Mouse (Mus musculus) cortical plate, adult 2 months (tissue): ENCODE measurements around the gene Mmp17. TPM values are rescaled to one million over a fixed set of nuclear protein-coding genes. Genes with fewer than 3 reads are reported as not detected.

Source experiments
- H3K27ac ChIP-seq: fragments of 200-500 bp; 2 replicates; pipeline ENCODE4 v1.5.1; 2012; ENCODE audit warnings: low read length, control low read depth, inconsistent platforms; ENCODE audit not compliant: insufficient read depth
- H3K4me1 ChIP-seq: fragments of 200-500 bp; 2 replicates; pipeline ENCODE4 v1.6.1; 2011; ENCODE audit warnings: low read length; ENCODE audit not compliant: control insufficient read depth, insufficient read depth
- H3K4me3 ChIP-seq: fragments of 200-500 bp; 2 replicates; pipeline ENCODE4 v1.5.1; 2011; ENCODE audit warnings: mild to moderate bottlenecking, low read length, control low read depth; ENCODE audit not compliant: insufficient read depth
- CTCF ChIP-seq: fragments of 200-500 bp; IDR thresholded peaks from 2 replicates; pipeline ENCODE4 v1.5.1; 2011; ENCODE audit warnings: mild to moderate bottlenecking, control low read depth, low read length; ENCODE audit not compliant: insufficient read depth; ENCODE audit errors: extremely low read depth
- POLR2A ChIP-seq: fragments of 200-500 bp; IDR thresholded peaks from 2 replicates; pipeline ENCODE4 v1.6.1; 2011; ENCODE audit warnings: mild to moderate bottlenecking, low read length, control low read depth; ENCODE audit not compliant: insufficient read depth; ENCODE audit errors: extremely low read depth
- polyA plus RNA-seq: library from polyadenylated mRNA; depleted of rRNA; stranded (reverse); fragments of >200 nt; gene quantifications from 2 replicates; pipeline ENCODE4 v1.2.3, GENCODE M21; 2012

Mmp17 gene
- polyA plus RNA-seq, 1 experiment = 83.9 TPM

- H3K4me3 ChIP-seq = no peak overlapping the region
- TF ChIP-seq CTCF (no peak), POLR2A (no peak)
- no peaks in the 10 kb centered on the region; the same call in 1 of the 2 replicates for H3K4me1 ChIP-seq
- peak overlapping the region; percentile 48; the same call in 1 of the 2 replicates for H3K27ac ChIP-seq
Measured at GRCm38 (mm10) chr5:129558591-129558990, 25.4 kb upstream of the Mmp17 start.

- TF ChIP-seq CTCF = no peak
- TF ChIP-seq POLR2A = no peak
- H3K4me1 ChIP-seq = no peaks in the 10 kb centered on the region; the same call in 1 of the 2 replicates
- H3K4me3 ChIP-seq = no peak overlapping the region
- peak overlapping the region; percentile 64 for H3K27ac ChIP-seq
Measured at GRCm38 (mm10) chr5:129559283-129559682, 24.7 kb upstream of the Mmp17 start.

GRCm38 (mm10) chr5:129562342-129562741, 21.6 kb upstream of the Mmp17 start:
- H3K4me3 ChIP-seq = no peak overlapping the region
- TF ChIP-seq POLR2A (no peak), CTCF (no peak)
- H3K4me1 ChIP-seq = no peaks in the 10 kb centered on the region; the same call in 1 of the 2 replicates
- no peak overlapping the region for H3K27ac ChIP-seq

GRCm38 (mm10) chr5:129568596-129568995, 15.4 kb upstream of the Mmp17 start:
- peaks cover 4% of the 10 kb centered on the region for H3K4me1 ChIP-seq
- no peak overlapping the region for H3K27ac ChIP-seq
- no peak overlapping the region for H3K4me3 ChIP-seq
- no peak for TF ChIP-seq POLR2A
- TF ChIP-seq CTCF = no peak

- TF ChIP-seq CTCF (no peak), POLR2A (no peak)
- H3K4me1 ChIP-seq = peaks cover 5% of the 10 kb centered on the region; the same call in 1 of the 2 replicates
- no peak overlapping the region for H3K27ac ChIP-seq
Measured at GRCm38 (mm10) chr5:129578201-129578600, 5.8 kb upstream of the Mmp17 start.

GRCm38 (mm10) chr5:129580046-129580445, 3.9 kb upstream of the Mmp17 start:
- H3K27ac ChIP-seq = peak overlapping the region; percentile 55
- TF ChIP-seq POLR2A = no peak
- TF ChIP-seq CTCF = no peak
- H3K4me1 ChIP-seq = peaks cover 5% of the 10 kb centered on the region; the same call in 1 of the 2 replicates
- H3K4me3 ChIP-seq = no peak overlapping the region

More at GRCm38 (mm10) chr5:129578201-129578600, 5.8 kb upstream of the Mmp17 start:
- no peak overlapping the region for H3K4me3 ChIP-seq

GRCm38 (mm10) chr5:129580572-129580971, 3.4 kb upstream of the Mmp17 start:
- H3K4me3 ChIP-seq = no peak overlapping the region
- no peak for TF ChIP-seq POLR2A
- H3K4me1 ChIP-seq = peaks cover 5% of the 10 kb centered on the region; the same call in 1 of the 2 replicates
- H3K27ac ChIP-seq = peak overlapping the region; percentile 55

GRCm38 (mm10) chr5:129581015-129581414, 3.0 kb upstream of the Mmp17 start:
- TF ChIP-seq POLR2A (no peak), CTCF (no peak)
- peaks cover 5% of the 10 kb centered on the region; the same call in 1 of the 2 replicates for H3K4me1 ChIP-seq
- peak overlapping the region; percentile 40 for H3K27ac ChIP-seq
- no peak overlapping the region for H3K4me3 ChIP-seq

GRCm38 (mm10) chr5:129583331-129583730, 638 bp upstream of the Mmp17 start:
- Histone ChIP-seq H3K27ac (no peak overlapping the region), H3K4me1 (peaks cover 5% of the 10 kb centered on the region; the same call in 1 of the 2 replicates), H3K4me3 (peak overlapping the region; percentile 88)
- TF ChIP-seq POLR2A (no peak), CTCF (no peak)
